Mouse (Mus musculus) midbrain, postnatal 0 days (tissue): ENCODE data around the gene Crx. TPM values are rescaled to one million over a fixed set of nuclear protein-coding genes. Genes with fewer than 3 reads are reported as not detected.

Source experiments
- ATAC-seq: fragments of 200-750 bp; cut with Nextera tagmentation; 2 replicates; pipeline ENCODE4 v1.8.0; 2017; ENCODE audit warnings: moderate number of reproducible peaks, mild to moderate bottlenecking, moderate TSS enrichment, moderate library complexity; ENCODE audit not compliant: low FRiP score
- DNase-seq: peaks from one replicate; pipeline ENCODE4 v3.0.0-alpha.2; 2015; ENCODE audit warnings: low spot score
- H3K27ac ChIP-seq: fragments of 300-500 bp; sonication (generic); 2 replicates; pipeline ENCODE4 v1.5.1; 2014; ENCODE audit warnings: low read depth, mild to moderate bottlenecking, low read length, mixed read lengths
- H3K27me3 ChIP-seq: fragments of 300-500 bp; sonication (generic); 2 replicates; pipeline ENCODE4 v1.6.1; 2014; ENCODE audit warnings: low read length, control low read depth, mixed read lengths; ENCODE audit not compliant: insufficient read depth
- H3K36me3 ChIP-seq: fragments of 300-500 bp; sonication (generic); 2 replicates; pipeline ENCODE4 v1.6.1; 2014; ENCODE audit warnings: low read length, control low read depth, mixed read lengths; ENCODE audit not compliant: insufficient read depth
- H3K4me1 ChIP-seq: fragments of 300-500 bp; sonication (generic); 2 replicates; pipeline ENCODE4 v1.6.1; 2014; ENCODE audit warnings: mild to moderate bottlenecking, control low read depth, antibody characterized with exemption, low read length, mixed read lengths; ENCODE audit not compliant: insufficient read depth
- H3K4me2 ChIP-seq: fragments of 300-500 bp; sonication (generic); 2 replicates; pipeline ENCODE4 v1.6.1; 2014; ENCODE audit warnings: low read depth, mild to moderate bottlenecking, low read length, mixed read lengths; ENCODE audit not compliant: poor library complexity, severe bottlenecking
- H3K4me3 ChIP-seq: fragments of 300-500 bp; sonication (generic); 2 replicates; pipeline ENCODE4 v1.5.1; 2014; ENCODE audit warnings: low read depth, mild to moderate bottlenecking, low read length, moderate library complexity
- H3K9ac ChIP-seq: fragments of 300-500 bp; sonication (generic); replicated peaks from 2 replicates; pipeline ENCODE4 v1.6.1; 2014; ENCODE audit warnings: mild to moderate bottlenecking, low read length, moderate library complexity, mixed read lengths; ENCODE audit not compliant: poor library complexity, severe bottlenecking
- H3K9me3 ChIP-seq: fragments of 300-500 bp; sonication (generic); 2 replicates; pipeline ENCODE4 v1.6.1; 2016; ENCODE audit warnings: low read length, control low read depth
- CTCF ChIP-seq: IDR thresholded peaks from 2 replicates; pipeline ENCODE4 v1.5.1; 2016; ENCODE audit warnings: antibody characterized with exemption, mild to moderate bottlenecking
- WGBS: fragments of 180-500 bp; shearing (Covaris S2); extraction: QIAGEN DNeasy Blood & Tissue Kit; methylation state at CpG from one replicate; pipeline ENCODE4 v1.1.7; 2014; 5-methylcytosine and 5-hydroxymethylcytosine counted together
- polyA plus RNA-seq: library from polyadenylated mRNA; unstranded; fragments of >200 nt; fragmentation: Nextera tagmentation; extraction: Ambion mirVana; gene quantifications from 2 replicates; pipeline ENCODE4 v1.2.1, GENCODE M21; 2015
- total RNA-seq: library from RNA; depleted of rRNA; stranded (reverse); fragments of >200 nt; gene quantifications from 2 replicates; pipeline ENCODE4 v1.2.3, GENCODE M21; 2014

Crx gene
- total and polyA plus RNA-seq, 2 experiments from 2014 or later = 0.22 TPM; not detected in 1

DNA sequence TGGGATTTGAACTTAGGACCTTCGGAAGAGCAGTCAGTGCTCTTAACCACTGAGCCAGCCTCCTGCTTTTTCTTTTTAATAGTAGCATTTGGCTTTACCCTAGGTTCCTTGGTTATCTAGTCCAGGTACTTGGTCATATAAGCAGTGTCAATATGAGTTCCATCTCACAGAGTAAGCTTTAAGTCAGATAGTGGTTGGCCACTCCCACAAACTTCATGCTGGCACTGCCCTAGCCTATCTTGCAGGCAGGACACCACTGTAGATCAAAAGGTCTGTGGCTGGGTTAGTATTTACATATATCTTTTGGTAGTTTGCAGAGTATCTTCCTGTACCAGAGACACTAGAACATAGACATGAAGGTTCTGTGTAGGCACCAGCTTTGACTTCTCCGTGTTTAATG is 4.4 kb upstream of the Crx start:
- Histone ChIP-seq H3K27ac (no peak overlapping the region), H3K27me3 (no peaks in the 10 kb centered on the region), H3K36me3 (no peaks in the 10 kb centered on the region), H3K4me3 (no peak overlapping the region), H3K4me1 (no peaks in the 10 kb centered on the region), H3K9ac (no peak overlapping the region), H3K9me3 (no peaks in the 10 kb centered on the region), H3K4me2 (no peak overlapping the region)
- 88% methylated on average over 2 of the region's 2 CpGs for WGBS
- no peak for TF ChIP-seq CTCF
- ATAC-seq = no peak
- DNase-seq = no peak

- Histone ChIP-seq H3K36me3 (no peaks in the 10 kb centered on the region), H3K9me3 (no peaks in the 10 kb centered on the region), H3K4me3 (no peak within 1 kb of the TSS), H3K27ac (no peak within 1 kb of the TSS), H3K9ac (no peak within 1 kb of the TSS), H3K27me3 (no peaks in the 10 kb centered on the region), H3K4me1 (no peaks in the 10 kb centered on the region), H3K4me2 (no peak within 1 kb of the TSS)
- DNase-seq (no peak), ATAC-seq (no peak)
- 90% methylated on average over 2 of the region's 2 CpGs for WGBS
- TF ChIP-seq CTCF = no peak
Measured at GRCm38 (mm10) chr7:15882317-15882716, 2.5 kb upstream of the Crx start, which contains the start of gene Crxos. Crxos (plus strand) TSS chr7:15882617.

DNA sequence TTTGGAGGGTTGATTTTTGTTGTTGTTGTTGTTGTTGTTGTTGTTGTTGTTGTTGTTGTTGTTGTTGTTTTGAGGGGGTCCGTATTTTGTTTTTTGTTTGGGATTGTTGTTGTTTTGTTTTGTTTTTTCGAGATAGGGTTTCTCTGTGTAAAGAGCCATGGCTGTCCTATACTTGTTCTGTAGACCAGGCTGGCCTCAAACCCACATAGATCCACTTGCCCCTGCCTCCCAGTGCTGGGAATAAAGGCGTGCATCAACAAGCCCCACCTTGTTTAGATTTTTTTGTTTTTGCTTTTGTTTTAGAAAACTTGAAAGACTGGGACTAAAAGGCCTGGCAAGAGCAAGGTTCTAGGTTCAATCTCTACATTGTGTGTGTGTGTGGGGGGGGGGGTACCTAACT is 2.1 kb upstream of the Crx start:
- no peaks in the 10 kb centered on the region for H3K4me1 ChIP-seq
- no peak for TF ChIP-seq CTCF
- H3K36me3 ChIP-seq = no peaks in the 10 kb centered on the region
- DNase-seq = no peak
- H3K9me3 ChIP-seq = no peaks in the 10 kb centered on the region
- H3K27ac ChIP-seq = no peak overlapping the region
- no peak overlapping the region for H3K9ac ChIP-seq
- no peaks in the 10 kb centered on the region for H3K27me3 ChIP-seq
- no peak overlapping the region for H3K4me2 ChIP-seq
- no peak overlapping the region for H3K4me3 ChIP-seq
- no peak for ATAC-seq
- 47% methylated on average over 3 of the region's 3 CpGs for whole genome bisulfite sequencing

DNA sequence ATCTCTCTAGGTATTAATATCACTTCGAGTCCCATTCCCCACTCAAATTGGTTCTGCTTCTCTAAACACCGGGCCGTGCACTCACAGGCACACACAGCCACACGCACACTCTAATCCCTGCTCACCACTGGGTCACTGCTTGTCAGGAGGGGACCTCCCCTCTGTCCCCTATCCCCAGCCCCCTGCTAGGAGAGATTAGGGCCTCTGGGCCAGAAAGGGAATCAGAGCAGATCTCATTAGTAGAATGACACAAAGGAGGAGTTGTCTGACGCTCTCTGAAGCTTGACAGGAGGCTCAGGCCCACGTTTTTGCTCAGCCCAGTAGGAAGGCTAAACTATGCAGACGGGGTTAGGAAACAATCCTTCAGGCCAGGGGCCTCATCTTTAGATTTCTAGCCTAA is 1.6 kb upstream of the Crx start:
- Histone ChIP-seq H3K4me1 (no peaks in the 10 kb centered on the region), H3K9ac (no peak overlapping the region), H3K4me3 (no peak overlapping the region), H3K4me2 (no peak overlapping the region), H3K27ac (no peak overlapping the region), H3K9me3 (no peaks in the 10 kb centered on the region), H3K36me3 (no peaks in the 10 kb centered on the region), H3K27me3 (no peaks in the 10 kb centered on the region)
- no peak for DNase-seq
- 3% methylated on average over 7 of the region's 7 CpGs for WGBS
- TF ChIP-seq CTCF = no peak
- no peak; the same call in 1 of the 2 replicates for ATAC-seq

GRCm38 (mm10) chr7:15864104-15864503 is 15.7 kb downstream of the Crx start:
- no peak overlapping the region for H3K4me2 ChIP-seq
- H3K9ac ChIP-seq = no peak overlapping the region
- no peak for DNase-seq
- no peak overlapping the region for H3K4me3 ChIP-seq
- no peak overlapping the region for H3K27ac ChIP-seq
- no peaks in the 10 kb centered on the region for H3K27me3 ChIP-seq
- 24% methylated on average over 4 of the region's 4 CpGs for WGBS
- no peaks in the 10 kb centered on the region for H3K4me1 ChIP-seq
- no peak for TF ChIP-seq CTCF
- H3K9me3 ChIP-seq = no peaks in the 10 kb centered on the region
- H3K36me3 ChIP-seq = no peaks in the 10 kb centered on the region
- no peak for ATAC-seq

DNA sequence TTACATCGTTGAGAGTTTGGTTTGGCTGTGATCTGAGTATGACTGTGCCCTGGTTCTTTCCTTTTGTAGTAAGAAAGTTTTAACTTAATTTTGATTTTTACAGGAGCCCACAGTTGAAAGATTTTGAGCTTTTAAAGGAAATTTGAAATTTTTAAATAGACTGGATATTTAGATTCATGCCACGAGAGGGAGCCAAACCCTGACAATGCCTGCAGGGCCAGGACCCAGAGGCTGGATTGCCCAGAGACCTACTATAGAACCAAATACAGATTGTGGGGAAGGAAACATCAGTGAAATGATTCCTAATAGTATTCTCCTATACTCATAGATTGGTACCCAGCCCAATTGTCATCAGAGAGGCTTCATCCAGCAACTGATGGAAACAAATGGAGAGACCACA is 20.1 kb downstream of the Crx start:
- TF ChIP-seq CTCF = peak; percentile 60
- H3K4me3 ChIP-seq = no peak overlapping the region
- no peaks in the 10 kb centered on the region for H3K9me3 ChIP-seq
- no peak overlapping the region for H3K9ac ChIP-seq
- H3K27ac ChIP-seq = no peak overlapping the region
- no peaks in the 10 kb centered on the region for H3K27me3 ChIP-seq
- ATAC-seq (no peak), DNase-seq (no peak)
- H3K36me3 ChIP-seq = no peaks in the 10 kb centered on the region
- WGBS = 42% methylated on average over 2 of the region's 2 CpGs
- H3K4me1 ChIP-seq = no peaks in the 10 kb centered on the region
- H3K4me2 ChIP-seq = no peak overlapping the region
